Mouse (Mus musculus): Measurements from ENCODE around the gene Sipa1l1. TPM values are rescaled to one million over a fixed set of nuclear protein-coding genes. Genes with fewer than 3 reads are reported as not detected.

Sipa1l1 gene
- polyA plus RNA-seq, 1 experiment = 17.2 TPM

DNA sequence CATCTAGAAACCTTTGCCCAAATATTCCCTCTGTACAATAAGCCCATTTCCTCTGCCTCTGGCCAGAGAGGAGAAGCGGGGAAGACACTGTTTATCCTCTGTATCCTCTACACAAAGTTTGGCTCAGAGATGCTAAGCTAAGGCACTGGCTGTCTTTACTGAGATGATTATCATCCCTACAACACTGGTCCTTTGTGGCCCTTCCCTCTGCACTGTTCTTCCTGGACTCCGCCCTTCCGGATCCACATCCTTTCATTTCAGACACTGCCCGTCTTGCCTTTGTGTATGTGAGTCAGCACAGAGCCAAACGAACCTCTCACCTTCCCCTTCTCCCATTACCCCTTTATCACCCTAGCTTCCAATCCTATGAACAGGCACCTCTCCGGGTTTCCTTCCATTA lies 285.3 kb downstream of the Sipa1l1 start:
- no peak for TF ChIP-seq CTCF (IDR thresholded peaks at IDR 0.05; ENCODE audit: low read depth, low read length)
- TF ChIP-seq POLR2A (IDR thresholded peaks at IDR 0.05; ENCODE audit: borderline replicate concordance, low read depth, low read length) = no peak
- Histone ChIP-seq H3K4me1 (ENCODE audit: control insufficient read depth, insufficient read depth, low read length) (no peaks in the 10 kb centered on the region), H3K27ac (ENCODE audit: insufficient read depth, low read depth, low read length) (no peak overlapping the region), H3K4me3 (ENCODE audit: insufficient read depth, low read length) (no peak overlapping the region)

DNA sequence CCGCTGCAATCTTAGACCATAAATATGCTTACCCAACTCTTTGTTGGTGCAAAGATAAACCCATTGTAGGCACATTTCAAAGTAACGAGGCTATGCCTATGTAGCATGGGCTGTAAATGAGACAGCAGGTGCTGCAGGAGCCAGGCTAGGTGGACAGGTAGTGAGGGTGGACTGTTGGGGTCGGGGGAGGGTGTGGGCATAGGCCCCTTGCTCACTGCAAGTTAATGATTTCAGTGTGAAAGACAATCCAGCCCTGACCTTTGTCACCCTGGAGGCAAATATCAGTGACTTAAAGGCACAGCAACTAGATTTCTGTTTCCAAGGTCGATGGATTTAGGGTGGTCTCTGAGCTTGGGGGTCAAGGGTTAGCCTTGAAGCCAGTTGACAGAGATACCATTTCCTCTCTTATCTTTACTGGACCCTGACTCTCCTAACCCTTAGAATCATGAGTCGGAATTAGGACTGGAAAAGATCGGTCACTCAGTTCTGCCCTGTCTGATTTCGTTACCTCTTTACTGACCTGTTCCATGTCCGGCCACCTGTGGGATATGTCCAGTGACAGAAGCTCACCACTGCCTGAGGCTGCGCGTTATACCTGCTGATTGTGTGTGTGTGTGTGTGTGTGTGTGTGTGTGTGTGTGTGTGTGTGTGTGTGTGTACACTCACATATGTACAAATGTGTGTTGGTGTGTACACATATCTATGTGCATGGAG lies 286.7 kb downstream of the Sipa1l1 start:
- TF ChIP-seq CTCF (IDR thresholded peaks at IDR 0.05; ENCODE audit: low read depth, low read length) = no peak
- no peak for TF ChIP-seq POLR2A (IDR thresholded peaks at IDR 0.05; ENCODE audit: borderline replicate concordance, low read depth, low read length)
- H3K27ac ChIP-seq (ENCODE audit: insufficient read depth, low read depth, low read length) = no peak overlapping the region
- no peak overlapping the region for H3K4me3 ChIP-seq (ENCODE audit: insufficient read depth, low read length)
- no peaks in the 10 kb centered on the region for H3K4me1 ChIP-seq (ENCODE audit: control insufficient read depth, insufficient read depth, low read length)

DNA sequence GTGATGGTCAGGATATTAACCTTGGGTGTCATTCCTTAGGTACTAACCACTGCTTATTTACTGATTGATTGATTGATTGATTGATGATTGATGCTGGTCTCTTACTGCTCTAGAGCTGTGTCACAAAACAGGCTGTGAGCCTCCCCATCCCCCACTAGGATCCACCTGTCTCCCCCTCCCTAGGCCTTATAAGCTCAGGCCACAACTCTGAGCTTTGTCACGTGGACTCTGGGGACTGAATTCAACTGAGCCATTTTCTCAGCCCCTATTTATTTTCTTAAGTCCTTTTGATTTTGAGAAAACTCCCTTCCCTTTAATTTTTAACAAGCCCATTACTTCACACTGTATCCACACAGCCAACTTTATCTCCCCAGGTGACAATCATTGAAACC lies 287.3 kb downstream of the Sipa1l1 start:
- H3K27ac ChIP-seq (ENCODE audit: insufficient read depth, low read depth, low read length) = no peak overlapping the region

DNA sequence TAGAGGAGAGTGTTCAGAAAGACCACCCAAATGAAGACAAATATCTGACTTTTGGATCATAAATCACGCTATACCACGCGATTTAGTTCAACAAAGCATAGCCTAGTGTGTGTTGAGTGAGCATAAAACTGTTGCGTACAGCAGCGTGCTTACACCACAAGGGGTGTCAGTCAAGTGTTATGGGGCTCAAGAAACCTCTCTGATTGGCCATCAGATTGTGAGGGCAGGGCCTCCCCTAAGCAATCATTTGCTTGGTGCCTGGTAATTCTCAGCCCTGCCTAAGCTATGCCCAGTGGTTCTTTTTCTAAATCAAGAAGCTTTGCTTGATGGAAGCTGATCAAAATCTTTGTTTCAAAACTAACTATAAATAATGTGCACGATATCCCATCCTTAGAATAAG lies 288.5 kb downstream of the Sipa1l1 start:
- Histone ChIP-seq H3K4me1 (ENCODE audit: control insufficient read depth, insufficient read depth, low read length) (no peaks in the 10 kb centered on the region), H3K4me3 (ENCODE audit: insufficient read depth, low read length) (no peak overlapping the region), H3K27ac (ENCODE audit: insufficient read depth, low read depth, low read length) (no peak overlapping the region)
- no peak for TF ChIP-seq CTCF (IDR thresholded peaks at IDR 0.05; ENCODE audit: low read depth, low read length)
- no peak for TF ChIP-seq POLR2A (IDR thresholded peaks at IDR 0.05; ENCODE audit: borderline replicate concordance, low read depth, low read length)

More for the DNA sequence above, 287.3 kb downstream of the Sipa1l1 start:
- H3K4me3 ChIP-seq (ENCODE audit: insufficient read depth, low read length) = no peak overlapping the region
- H3K4me1 ChIP-seq (ENCODE audit: control insufficient read depth, insufficient read depth, low read length) = no peaks in the 10 kb centered on the region
- TF ChIP-seq CTCF (IDR thresholded peaks at IDR 0.05; ENCODE audit: low read depth, low read length) (no peak), POLR2A (IDR thresholded peaks at IDR 0.05; ENCODE audit: borderline replicate concordance, low read depth, low read length) (no peak)

DNA sequence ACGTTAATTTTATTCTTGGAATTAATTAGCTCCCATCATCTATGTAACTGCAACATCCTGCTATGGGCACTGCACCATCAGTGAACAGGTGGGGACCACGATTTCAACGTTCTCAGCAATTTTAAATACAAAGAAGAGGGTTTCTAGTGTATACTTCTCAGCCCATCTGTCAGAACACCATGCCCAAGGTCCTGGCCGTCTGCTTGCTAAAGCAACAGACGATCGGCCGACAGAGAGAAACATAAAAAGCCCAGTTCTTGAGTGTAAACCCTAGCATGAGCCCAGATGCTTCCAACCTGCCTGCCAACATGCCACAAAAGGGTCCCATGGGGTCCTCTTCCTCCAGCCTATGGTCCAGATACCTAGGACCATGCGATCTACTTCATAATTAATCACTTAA lies 288.9 kb downstream of the Sipa1l1 start:
- Histone ChIP-seq H3K4me3 (ENCODE audit: insufficient read depth, low read length) (no peak overlapping the region), H3K4me1 (ENCODE audit: control insufficient read depth, insufficient read depth, low read length) (no peaks in the 10 kb centered on the region), H3K27ac (ENCODE audit: insufficient read depth, low read depth, low read length) (no peak overlapping the region)
- TF ChIP-seq POLR2A (IDR thresholded peaks at IDR 0.05; ENCODE audit: borderline replicate concordance, low read depth, low read length) = no peak
- no peak for TF ChIP-seq CTCF (IDR thresholded peaks at IDR 0.05; ENCODE audit: low read depth, low read length)

DNA sequence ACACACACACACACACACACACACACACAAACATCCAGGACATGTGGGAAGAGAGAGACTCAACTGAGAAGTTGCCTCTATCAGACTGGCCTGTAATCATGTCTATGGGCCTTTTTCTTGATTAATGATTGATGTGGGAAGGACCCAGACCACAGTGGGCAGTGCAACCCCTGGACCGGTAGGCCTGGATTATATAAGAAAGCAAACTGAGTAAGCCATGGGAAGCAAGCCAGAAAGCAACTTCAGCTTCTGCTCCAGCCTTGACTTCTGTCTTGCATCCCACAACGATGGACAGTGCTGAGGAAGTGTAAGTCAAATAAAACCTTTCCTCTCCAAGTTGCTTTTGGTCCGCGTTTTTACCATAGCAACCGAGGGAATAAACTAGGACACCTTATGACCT lies 298.1 kb downstream of the Sipa1l1 start:
- Histone ChIP-seq H3K27ac (ENCODE audit: insufficient read depth, low read depth, low read length) (no peak overlapping the region), H3K4me3 (ENCODE audit: insufficient read depth, low read length) (no peak overlapping the region), H3K4me1 (ENCODE audit: control insufficient read depth, insufficient read depth, low read length) (peaks cover 5% of the 10 kb centered on the region; the same call in 1 of the 2 replicates)
- TF ChIP-seq CTCF (IDR thresholded peaks at IDR 0.05; ENCODE audit: low read depth, low read length) (no peak), POLR2A (IDR thresholded peaks at IDR 0.05; ENCODE audit: borderline replicate concordance, low read depth, low read length) (no peak)

DNA sequence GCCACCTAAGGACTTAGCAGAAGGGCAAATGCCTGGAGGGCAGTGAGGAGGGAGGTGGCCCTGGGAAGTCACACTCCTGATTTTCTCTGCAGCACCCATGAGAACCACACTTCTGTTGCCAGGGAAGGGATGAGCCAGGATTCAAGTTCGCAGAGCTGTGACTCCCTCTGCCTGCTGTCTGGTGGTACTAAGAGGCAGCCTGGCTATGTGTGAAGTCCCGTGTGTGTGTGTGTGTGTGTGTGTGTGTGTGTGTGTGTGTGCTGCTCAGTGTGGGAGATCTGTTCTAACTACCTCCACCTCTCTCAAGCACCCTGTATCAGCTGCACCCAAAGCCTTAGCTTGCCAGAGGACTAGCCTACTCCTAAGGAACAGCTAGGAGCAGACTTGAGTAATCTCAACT lies 298.5 kb downstream of the Sipa1l1 start:
- Histone ChIP-seq H3K27ac (ENCODE audit: insufficient read depth, low read depth, low read length) (no peak overlapping the region), H3K4me3 (ENCODE audit: insufficient read depth, low read length) (no peak overlapping the region), H3K4me1 (ENCODE audit: control insufficient read depth, insufficient read depth, low read length) (peaks cover 5% of the 10 kb centered on the region; the same call in 1 of the 2 replicates)
- TF ChIP-seq CTCF (IDR thresholded peaks at IDR 0.05; ENCODE audit: low read depth, low read length) (no peak), POLR2A (IDR thresholded peaks at IDR 0.05; ENCODE audit: borderline replicate concordance, low read depth, low read length) (no peak)

DNA sequence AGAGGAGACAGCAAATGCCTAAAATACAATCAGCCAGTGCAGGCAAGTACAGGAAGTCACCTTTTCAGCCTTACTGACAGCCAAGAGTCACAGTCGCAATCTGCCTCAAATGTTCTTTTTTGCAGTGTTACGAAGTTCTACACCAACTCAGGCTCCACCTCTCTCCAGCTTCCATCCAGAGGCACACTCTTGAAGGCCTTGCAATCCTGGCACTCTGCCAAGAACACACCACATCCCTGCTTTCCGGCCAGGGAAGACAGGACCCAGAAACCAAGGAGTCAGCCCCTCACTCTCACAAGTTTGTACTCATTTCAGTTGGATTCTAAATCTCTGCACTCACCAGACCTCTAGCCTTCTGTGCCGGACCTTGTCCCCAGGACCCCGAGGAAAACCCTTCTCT lies 299.3 kb downstream of the Sipa1l1 start:
- Histone ChIP-seq H3K27ac (ENCODE audit: insufficient read depth, low read depth, low read length) (no peak overlapping the region), H3K4me3 (ENCODE audit: insufficient read depth, low read length) (no peak overlapping the region), H3K4me1 (ENCODE audit: control insufficient read depth, insufficient read depth, low read length) (peaks cover 5% of the 10 kb centered on the region; the same call in 1 of the 2 replicates)
- TF ChIP-seq POLR2A (IDR thresholded peaks at IDR 0.05; ENCODE audit: borderline replicate concordance, low read depth, low read length) = no peak
- TF ChIP-seq CTCF (IDR thresholded peaks at IDR 0.05; ENCODE audit: low read depth, low read length) = no peak

DNA sequence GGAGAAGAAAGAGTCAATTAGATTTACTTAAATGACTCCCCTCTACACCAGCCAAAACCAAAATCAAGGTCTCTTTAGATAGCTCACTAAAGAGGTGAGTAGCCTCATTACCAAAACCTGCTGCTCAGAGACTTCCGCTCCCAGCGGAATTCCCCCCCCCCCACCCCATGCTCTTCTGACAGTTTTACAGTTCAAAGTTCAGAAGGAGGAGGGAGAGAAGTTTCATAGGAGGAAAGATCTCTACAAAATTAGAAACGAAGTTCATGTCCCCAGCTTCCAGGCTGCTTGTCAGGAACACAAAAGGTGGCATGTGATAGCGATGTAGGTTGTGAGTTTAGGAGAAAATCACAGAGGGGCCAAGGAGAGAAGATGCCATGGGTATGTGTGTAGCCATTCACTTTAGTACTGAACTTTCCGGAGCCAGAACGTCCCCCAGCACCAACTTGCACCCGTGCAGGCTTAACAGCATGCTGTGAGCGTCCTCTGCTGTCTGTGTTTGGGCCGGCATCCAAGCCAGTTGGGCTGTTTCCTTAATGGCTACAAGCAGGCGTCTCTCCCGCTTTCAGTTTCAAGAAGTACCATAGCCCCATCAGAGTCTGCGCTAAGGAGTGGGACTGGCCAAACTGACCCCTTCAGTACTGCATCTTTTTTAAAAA lies 300.7 kb downstream of the Sipa1l1 start:
- no peak overlapping the region for H3K27ac ChIP-seq (ENCODE audit: insufficient read depth, low read depth, low read length)
- H3K4me3 ChIP-seq (ENCODE audit: insufficient read depth, low read length) = peak overlapping the region; percentile 56
- peaks cover 5% of the 10 kb centered on the region; the same call in 1 of the 2 replicates for H3K4me1 ChIP-seq (ENCODE audit: control insufficient read depth, insufficient read depth, low read length)
- TF ChIP-seq CTCF (IDR thresholded peaks at IDR 0.05; ENCODE audit: low read depth, low read length) (peak; percentile 98), POLR2A (IDR thresholded peaks at IDR 0.05; ENCODE audit: borderline replicate concordance, low read depth, low read length) (no peak)

DNA sequence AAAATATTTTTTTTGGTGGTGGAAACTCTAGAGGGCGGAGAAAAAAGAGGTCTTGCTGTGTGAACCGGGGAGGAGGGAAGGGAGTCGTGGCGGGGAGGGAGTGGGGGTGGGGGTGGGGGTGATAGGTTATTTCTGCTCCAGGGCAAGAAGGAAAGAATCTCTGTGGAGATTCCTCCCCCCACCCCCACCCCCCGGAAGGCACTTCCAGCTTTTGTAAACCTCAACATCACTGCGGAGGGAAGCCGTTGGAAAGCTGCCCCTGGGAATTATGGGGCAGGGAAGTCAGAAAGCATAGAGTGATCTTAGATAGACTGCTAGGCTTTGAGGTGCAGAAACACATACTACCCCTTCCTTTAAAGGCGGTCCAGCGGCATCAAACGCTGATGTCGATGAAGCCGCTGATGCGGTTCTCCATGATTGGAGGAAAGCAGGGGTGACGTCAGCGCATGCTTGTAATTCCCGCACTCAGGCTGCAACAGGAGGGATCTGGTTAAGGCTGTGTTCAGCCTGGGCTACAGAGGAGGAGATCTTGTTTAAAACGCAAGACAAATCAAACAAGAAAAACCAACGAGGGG lies 301.3 kb downstream of the Sipa1l1 start:
- Histone ChIP-seq H3K4me1 (ENCODE audit: control insufficient read depth, insufficient read depth, low read length) (peaks cover 5% of the 10 kb centered on the region; the same call in 1 of the 2 replicates), H3K4me3 (ENCODE audit: insufficient read depth, low read length) (peak overlapping the region; percentile 56), H3K27ac (ENCODE audit: insufficient read depth, low read depth, low read length) (no peak overlapping the region)
- no peak for TF ChIP-seq POLR2A (IDR thresholded peaks at IDR 0.05; ENCODE audit: borderline replicate concordance, low read depth, low read length)

Data from bone marrow macrophage, adult 2 months (primary cell).